Mouse (Mus musculus): ENCODE measurements at regions not wholly inside any gene's neighbourhood (a gene's known extent, or its start where the extent isn't known, plus 50 kb on each side); places are given as distances from the start of the nearest gene placed in this dataset.

GRCm38 (mm10) chr5:106002330-106002729 is 126.0 kb downstream of the Zfp326 start:
- DNase-seq (ENCODE audit: low spot score) (peak; percentile 70), ATAC-seq (ENCODE audit: low read depth) (no peak)
- no peak overlapping the region for H3K27ac ChIP-seq (replicated peaks; ENCODE audit: low read depth, low read length)
- no peaks in the 10 kb centered on the region for H3K9me3 ChIP-seq (ENCODE audit: control insufficient read depth, low read length)
- H3K4me1 ChIP-seq (ENCODE audit: control insufficient read depth, insufficient read depth, low read length): no peaks in the 10 kb centered on the region
- H3K4me3 ChIP-seq (ENCODE audit: low read depth, low read length): no peak overlapping the region
- H3K36me3 ChIP-seq (ENCODE audit: control insufficient read depth, insufficient read depth, low read length): no peaks in the 10 kb centered on the region
- WGBS: 28% methylated on average over 7 of the region's 7 CpGs
- no peak overlapping the region for H3K4me2 ChIP-seq (ENCODE audit: low read depth, low read length)
- H3K9ac ChIP-seq (ENCODE audit: low read depth, low read length): no peak overlapping the region
- peaks cover 12% of the 10 kb centered on the region for H3K27me3 ChIP-seq (replicated peaks; ENCODE audit: control insufficient read depth, insufficient read depth, low read length)

DNA sequence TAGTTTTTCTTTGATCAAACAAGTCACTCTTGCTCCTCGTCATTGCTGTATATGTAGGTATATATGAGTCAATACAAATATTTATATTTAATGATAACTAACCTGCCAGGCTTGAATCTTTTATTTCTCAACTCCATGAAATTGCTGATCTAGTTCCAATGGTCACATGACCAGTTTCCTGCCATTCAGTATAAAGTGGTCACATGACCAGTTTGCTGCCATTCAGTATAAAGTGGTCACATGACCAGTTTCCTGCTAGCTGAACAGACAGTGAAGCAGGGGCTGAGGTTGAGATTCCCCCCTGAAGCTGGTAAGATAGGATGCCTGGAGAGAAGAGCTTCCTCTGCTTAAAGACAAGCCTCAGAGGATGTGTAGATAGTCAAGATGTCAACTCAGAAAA is 117.9 kb downstream of the Zfp326 start:
- H3K27ac ChIP-seq (replicated peaks; ENCODE audit: low read depth, low read length): no peak overlapping the region
- ATAC-seq (ENCODE audit: low read depth) (no peak), DNase-seq (ENCODE audit: low spot score) (no peak)
- no peaks in the 10 kb centered on the region for H3K4me1 ChIP-seq (ENCODE audit: control insufficient read depth, insufficient read depth, low read length)
- no peaks in the 10 kb centered on the region for H3K27me3 ChIP-seq (replicated peaks; ENCODE audit: control insufficient read depth, insufficient read depth, low read length)
- no peak overlapping the region for H3K9ac ChIP-seq (ENCODE audit: low read depth, low read length)
- H3K36me3 ChIP-seq (ENCODE audit: control insufficient read depth, insufficient read depth, low read length): no peaks in the 10 kb centered on the region
- H3K4me3 ChIP-seq (ENCODE audit: low read depth, low read length): no peak overlapping the region
- no peak overlapping the region for H3K4me2 ChIP-seq (ENCODE audit: low read depth, low read length)
- H3K9me3 ChIP-seq (ENCODE audit: control insufficient read depth, low read length): no peaks in the 10 kb centered on the region
- 83% methylated on average over 1 of the region's 1 CpGs for WGBS

DNA sequence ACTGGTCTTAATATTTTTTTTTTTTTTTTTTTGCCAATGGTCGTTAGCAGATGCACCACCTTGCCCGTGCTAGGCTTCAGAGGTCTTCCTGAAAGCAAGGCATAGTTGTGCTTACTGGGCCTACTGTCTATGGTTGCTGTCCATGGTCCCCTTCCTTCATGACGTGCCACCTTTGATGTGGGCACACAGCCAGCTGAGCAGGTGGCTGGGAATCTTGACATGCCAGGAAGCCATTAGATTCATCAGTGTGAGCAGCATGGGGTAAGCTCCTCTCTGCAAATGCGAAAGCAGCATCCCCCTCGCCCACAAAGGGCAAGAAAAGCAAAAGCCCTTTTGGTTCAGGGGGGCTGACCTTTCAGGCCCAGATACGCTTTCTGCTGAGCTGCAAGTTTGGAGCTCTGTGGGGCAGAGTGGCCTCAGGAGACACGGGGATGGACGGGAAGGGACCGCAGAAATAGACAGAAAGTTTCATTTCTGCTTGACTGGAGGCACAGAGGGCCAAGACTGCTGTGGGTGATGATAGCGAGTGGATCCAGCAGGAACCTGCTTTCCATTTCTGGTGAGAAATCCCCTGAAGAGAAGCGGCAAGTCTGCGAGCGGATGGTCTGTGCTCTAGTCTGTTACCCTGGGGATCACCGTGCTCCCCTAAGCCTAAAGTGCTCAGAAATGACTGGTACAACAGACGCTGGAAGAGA is 116.8 kb downstream of the Zfp326 start:
- ATAC-seq (ENCODE audit: low read depth) (no peak), DNase-seq (ENCODE audit: low spot score) (no peak)
- H3K27me3 ChIP-seq (replicated peaks; ENCODE audit: control insufficient read depth, insufficient read depth, low read length): no peaks in the 10 kb centered on the region
- no peak overlapping the region for H3K27ac ChIP-seq (replicated peaks; ENCODE audit: low read depth, low read length)
- H3K4me1 ChIP-seq (ENCODE audit: control insufficient read depth, insufficient read depth, low read length): no peaks in the 10 kb centered on the region
- no peaks in the 10 kb centered on the region for H3K9me3 ChIP-seq (ENCODE audit: control insufficient read depth, low read length)
- 66% methylated on average over 15 of the region's 15 CpGs for WGBS
- H3K4me2 ChIP-seq (ENCODE audit: low read depth, low read length): no peak overlapping the region
- H3K4me3 ChIP-seq (ENCODE audit: low read depth, low read length): no peak overlapping the region
- no peak overlapping the region for H3K9ac ChIP-seq (ENCODE audit: low read depth, low read length)
- no peaks in the 10 kb centered on the region for H3K36me3 ChIP-seq (ENCODE audit: control insufficient read depth, insufficient read depth, low read length)

GRCm38 (mm10) chr5:105990777-105991176 is 114.4 kb downstream of the Zfp326 start:
- H3K27ac ChIP-seq (replicated peaks; ENCODE audit: low read depth, low read length): no peak overlapping the region
- H3K27me3 ChIP-seq (replicated peaks; ENCODE audit: control insufficient read depth, insufficient read depth, low read length): no peaks in the 10 kb centered on the region
- ATAC-seq (ENCODE audit: low read depth): no peak
- H3K9me3 ChIP-seq (ENCODE audit: control insufficient read depth, low read length): no peaks in the 10 kb centered on the region
- no peaks in the 10 kb centered on the region for H3K4me1 ChIP-seq (ENCODE audit: control insufficient read depth, insufficient read depth, low read length)
- H3K9ac ChIP-seq (ENCODE audit: low read depth, low read length): no peak overlapping the region
- H3K36me3 ChIP-seq (ENCODE audit: control insufficient read depth, insufficient read depth, low read length): no peaks in the 10 kb centered on the region
- no peak for DNase-seq (ENCODE audit: low spot score)
- H3K4me2 ChIP-seq (ENCODE audit: low read depth, low read length): no peak overlapping the region
- H3K4me3 ChIP-seq (ENCODE audit: low read depth, low read length): no peak overlapping the region
- 82% methylated on average over 12 of the region's 12 CpGs for WGBS

GRCm38 (mm10) chr5:105986401-105986800 is 110.0 kb downstream of the Zfp326 start:
- DNase-seq (ENCODE audit: low spot score) (peak; percentile 76), ATAC-seq (ENCODE audit: low read depth) (no peak)
- 38% methylated on average over 7 of the region's 7 CpGs for WGBS

DNA sequence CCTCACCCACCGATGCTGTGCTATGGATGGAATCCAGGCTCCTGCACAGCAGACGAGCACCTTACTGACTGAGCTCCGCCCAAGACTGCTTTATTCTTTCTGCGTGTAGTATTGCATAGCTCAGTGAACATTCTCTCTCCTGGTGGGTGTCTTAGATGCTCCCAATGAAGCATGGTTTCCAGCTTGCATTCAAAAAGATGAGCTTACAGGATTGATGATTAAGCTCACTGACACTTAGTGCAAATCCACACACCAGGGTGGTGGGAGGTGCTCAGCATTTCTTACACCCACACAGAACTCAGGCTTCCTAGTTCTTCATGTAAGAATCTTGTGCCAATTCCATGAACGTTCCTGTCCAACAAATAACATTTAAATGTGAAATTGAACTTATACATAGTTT is 106.8 kb downstream of the Zfp326 start:
- no peaks in the 10 kb centered on the region for H3K9me3 ChIP-seq (ENCODE audit: control insufficient read depth, low read length)

More at GRCm38 (mm10) chr5:105986401-105986800, 110.0 kb downstream of the Zfp326 start:
- no peak overlapping the region for H3K27ac ChIP-seq (replicated peaks; ENCODE audit: low read depth, low read length)
- H3K9me3 ChIP-seq (ENCODE audit: control insufficient read depth, low read length): no peaks in the 10 kb centered on the region
- H3K4me1 ChIP-seq (ENCODE audit: control insufficient read depth, insufficient read depth, low read length): no peaks in the 10 kb centered on the region
- no peaks in the 10 kb centered on the region for H3K36me3 ChIP-seq (ENCODE audit: control insufficient read depth, insufficient read depth, low read length)
- no peaks in the 10 kb centered on the region; the same call in 1 of the 2 replicates for H3K27me3 ChIP-seq (replicated peaks; ENCODE audit: control insufficient read depth, insufficient read depth, low read length)
- H3K4me3 ChIP-seq (ENCODE audit: low read depth, low read length): no peak overlapping the region
- H3K9ac ChIP-seq (ENCODE audit: low read depth, low read length): no peak overlapping the region
- no peak overlapping the region for H3K4me2 ChIP-seq (ENCODE audit: low read depth, low read length)

DNA sequence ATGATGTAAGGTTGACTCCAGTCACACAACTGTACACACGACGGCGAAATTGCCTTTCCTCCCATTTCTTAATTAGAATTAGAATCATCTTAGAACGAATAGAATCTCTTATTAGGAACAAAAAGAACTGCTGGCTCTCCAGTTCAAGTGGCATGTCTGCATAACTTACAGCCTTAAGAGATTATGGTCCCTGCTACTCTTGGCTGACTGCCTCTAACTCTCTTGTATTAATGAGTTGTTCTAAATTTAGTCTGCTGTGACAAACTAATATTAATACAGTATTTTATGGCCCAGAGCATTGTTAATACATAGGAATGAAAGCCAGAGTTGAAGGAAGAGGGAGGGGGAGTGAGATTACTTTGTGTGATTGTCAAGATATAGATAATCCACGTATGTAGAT is 100.4 kb downstream of the Zfp326 start:
- Histone ChIP-seq H3K4me3 (ENCODE audit: low read depth, low read length) (no peak overlapping the region), H3K4me2 (ENCODE audit: low read depth, low read length) (no peak overlapping the region), H3K36me3 (ENCODE audit: control insufficient read depth, insufficient read depth, low read length) (no peaks in the 10 kb centered on the region), H3K27ac (replicated peaks; ENCODE audit: low read depth, low read length) (no peak overlapping the region), H3K9ac (ENCODE audit: low read depth, low read length) (no peak overlapping the region), H3K4me1 (ENCODE audit: control insufficient read depth, insufficient read depth, low read length) (0 out of 2 replicates have a peak, but pooled peaks cover under 1% of the 10 kb centered on the region), H3K27me3 (replicated peaks; ENCODE audit: control insufficient read depth, insufficient read depth, low read length) (no peaks in the 10 kb centered on the region; the same call in 1 of the 2 replicates), H3K9me3 (ENCODE audit: control insufficient read depth, low read length) (no peaks in the 10 kb centered on the region)
- DNase-seq (ENCODE audit: low spot score) (peak; percentile 25), ATAC-seq (ENCODE audit: low read depth) (no peak)
- 80% methylated on average over 5 of the region's 5 CpGs for WGBS

More for the DNA sequence above, 106.8 kb downstream of the Zfp326 start:
- DNase-seq (ENCODE audit: low spot score) (no peak), ATAC-seq (ENCODE audit: low read depth) (no peak)
- WGBS: 70% methylated on average over 5 of the region's 5 CpGs
- no peaks in the 10 kb centered on the region for H3K36me3 ChIP-seq (ENCODE audit: control insufficient read depth, insufficient read depth, low read length)
- no peaks in the 10 kb centered on the region; the same call in 1 of the 2 replicates for H3K27me3 ChIP-seq (replicated peaks; ENCODE audit: control insufficient read depth, insufficient read depth, low read length)
- H3K27ac ChIP-seq (replicated peaks; ENCODE audit: low read depth, low read length): no peak overlapping the region
- no peak overlapping the region for H3K9ac ChIP-seq (ENCODE audit: low read depth, low read length)
- no peaks in the 10 kb centered on the region for H3K4me1 ChIP-seq (ENCODE audit: control insufficient read depth, insufficient read depth, low read length)
- no peak overlapping the region for H3K4me3 ChIP-seq (ENCODE audit: low read depth, low read length)
- H3K4me2 ChIP-seq (ENCODE audit: low read depth, low read length): no peak overlapping the region

DNA sequence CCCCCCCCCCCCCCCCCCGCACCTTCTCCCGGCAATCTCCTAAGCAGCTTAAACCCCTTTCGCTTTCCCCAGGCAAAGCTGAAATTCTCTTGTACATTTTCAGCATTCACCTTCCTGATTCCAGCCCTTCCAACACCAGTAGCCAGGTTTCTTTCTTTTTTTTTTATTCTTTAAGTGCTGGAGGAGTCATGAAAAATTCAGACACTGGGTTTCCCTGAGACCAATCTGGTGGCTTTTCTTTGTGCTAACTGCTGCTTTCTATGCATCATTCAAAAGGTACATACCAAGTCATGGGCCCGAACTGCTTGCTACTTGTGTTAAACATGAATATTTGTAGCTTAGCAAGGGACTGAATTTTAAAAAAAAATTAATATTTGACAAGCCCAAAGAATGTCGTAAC is 99.7 kb downstream of the Zfp326 start:
- Histone ChIP-seq H3K4me1 (ENCODE audit: control insufficient read depth, insufficient read depth, low read length) (0 out of 2 replicates have a peak, but pooled peaks cover 3% of the 10 kb centered on the region), H3K36me3 (ENCODE audit: control insufficient read depth, insufficient read depth, low read length) (no peaks in the 10 kb centered on the region), H3K9ac (ENCODE audit: low read depth, low read length) (peak overlapping the region; percentile 25; the same call in 1 of the 2 replicates), H3K4me2 (ENCODE audit: low read depth, low read length) (peak overlapping the region; percentile 52), H3K27me3 (replicated peaks; ENCODE audit: control insufficient read depth, insufficient read depth, low read length) (no peaks in the 10 kb centered on the region; the same call in 1 of the 2 replicates), H3K9me3 (ENCODE audit: control insufficient read depth, low read length) (no peaks in the 10 kb centered on the region), H3K27ac (replicated peaks; ENCODE audit: low read depth, low read length) (no peak overlapping the region), H3K4me3 (ENCODE audit: low read depth, low read length) (peak overlapping the region; percentile 24)
- no peak for DNase-seq (ENCODE audit: low spot score)
- WGBS: 59% methylated on average over 4 of the region's 5 CpGs
- ATAC-seq (ENCODE audit: low read depth): no peak
